Mouse (Mus musculus) neural tube, embryonic 13.5 days (tissue): Measurements from ENCODE around the gene Tnr. TPM values are rescaled to one million over a fixed set of nuclear protein-coding genes. Genes with fewer than 3 reads are reported as not detected.

ENCODE experiments used
- ATAC-seq: fragments of 200-750 bp; cut with Nextera tagmentation; 2 replicates; pipeline ENCODE4 v1.8.0; 2017; ENCODE audit warnings: low read depth, mild to moderate bottlenecking, moderate TSS enrichment, moderate library complexity
- H3K27ac ChIP-seq: fragments of 300-500 bp; sonication (generic); replicated peaks from 2 replicates; pipeline ENCODE4 v1.5.1; 2015; ENCODE audit warnings: moderate library complexity, mild to moderate bottlenecking, inconsistent platforms
- H3K27me3 ChIP-seq: fragments of 300-500 bp; sonication (generic); 2 replicates; pipeline ENCODE4 v1.6.1; 2015; ENCODE audit warnings: mild to moderate bottlenecking, inconsistent platforms
- H3K36me3 ChIP-seq: fragments of 300-500 bp; sonication (generic); 2 replicates; pipeline ENCODE4 v1.6.1; 2015; ENCODE audit warnings: mild to moderate bottlenecking, inconsistent platforms
- H3K4me1 ChIP-seq: fragments of 300-500 bp; sonication (generic); replicated peaks from 2 replicates; pipeline ENCODE4 v1.6.1; 2015; ENCODE audit warnings: inconsistent platforms
- H3K4me2 ChIP-seq: fragments of 300-500 bp; sonication (generic); 2 replicates; pipeline ENCODE4 v1.6.1; 2015; ENCODE audit warnings: inconsistent platforms, mild to moderate bottlenecking, moderate library complexity
- H3K4me3 ChIP-seq: fragments of 300-500 bp; sonication (generic); 2 replicates; pipeline ENCODE4 v1.5.1; 2015; ENCODE audit warnings: mild to moderate bottlenecking, inconsistent platforms
- H3K9ac ChIP-seq: fragments of 300-500 bp; sonication (generic); 2 replicates; pipeline ENCODE4 v1.6.1; 2015; ENCODE audit warnings: moderate library complexity, mild to moderate bottlenecking, inconsistent platforms
- H3K9me3 ChIP-seq: fragments of 300-500 bp; sonication (generic); 2 replicates; pipeline ENCODE4 v1.6.1; 2016; ENCODE audit warnings: inconsistent platforms
- WGBS: fragments of 180-500 bp; shearing (Covaris S2); methylation state at CpG from one replicate; pipeline ENCODE4 v1.1.7; 2015; 5-methylcytosine and 5-hydroxymethylcytosine counted together
- polyA plus RNA-seq: library from polyadenylated mRNA; unstranded; fragments of >200 nt; fragmentation: Nextera tagmentation; extraction: Ambion mirVana; gene quantifications from 2 replicates; pipeline ENCODE4 v1.2.1, GENCODE M21; 2015

Gene Tnr
- polyA plus RNA-seq, 1 experiment from 2014 or later = 2.4 TPM

- 35% methylated on average over 5 of the region's 5 CpGs for WGBS
These were observed 260.3 kb downstream of the Tnr start for GRCm38 (mm10) chr1:159783842-159784241.

DNA sequence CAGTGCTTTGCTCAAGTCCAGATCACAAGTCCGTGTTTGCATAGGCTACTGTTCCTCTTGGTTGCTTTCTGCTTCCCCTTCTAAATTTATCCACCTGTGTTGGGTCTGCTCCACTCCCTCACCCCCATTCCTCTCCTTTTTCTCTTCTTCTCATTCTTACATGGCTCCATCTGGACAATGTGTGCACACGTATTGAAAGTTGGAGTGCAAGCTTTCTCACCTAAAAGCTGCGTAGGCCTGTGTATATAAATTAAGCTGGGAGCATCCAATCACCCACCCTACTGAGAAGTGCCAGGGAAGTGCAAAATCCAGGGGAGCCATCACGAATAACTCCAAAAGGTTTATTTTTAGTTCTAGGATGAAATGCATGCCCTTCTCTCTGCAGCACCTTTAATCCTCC, 264.7 kb downstream of the Tnr start:
- ATAC-seq = no peak
- Histone ChIP-seq H3K27ac (no peak overlapping the region), H3K27me3 (no peaks in the 10 kb centered on the region), H3K4me3 (no peak overlapping the region), H3K4me2 (no peak overlapping the region), H3K9ac (no peak overlapping the region), H3K9me3 (no peaks in the 10 kb centered on the region), H3K4me1 (no peaks in the 10 kb centered on the region), H3K36me3 (no peaks in the 10 kb centered on the region)
- 88% methylated on average over 4 of the region's 4 CpGs for WGBS

More at GRCm38 (mm10) chr1:159783842-159784241, 260.3 kb downstream of the Tnr start:
- Histone ChIP-seq H3K4me2 (no peak overlapping the region), H3K9me3 (no peaks in the 10 kb centered on the region), H3K9ac (no peak overlapping the region), H3K36me3 (no peaks in the 10 kb centered on the region), H3K27ac (no peak overlapping the region), H3K4me1 (no peaks in the 10 kb centered on the region), H3K4me3 (no peak overlapping the region), H3K27me3 (no peaks in the 10 kb centered on the region)
- no peak; the same call in 1 of the 2 replicates for ATAC-seq

DNA sequence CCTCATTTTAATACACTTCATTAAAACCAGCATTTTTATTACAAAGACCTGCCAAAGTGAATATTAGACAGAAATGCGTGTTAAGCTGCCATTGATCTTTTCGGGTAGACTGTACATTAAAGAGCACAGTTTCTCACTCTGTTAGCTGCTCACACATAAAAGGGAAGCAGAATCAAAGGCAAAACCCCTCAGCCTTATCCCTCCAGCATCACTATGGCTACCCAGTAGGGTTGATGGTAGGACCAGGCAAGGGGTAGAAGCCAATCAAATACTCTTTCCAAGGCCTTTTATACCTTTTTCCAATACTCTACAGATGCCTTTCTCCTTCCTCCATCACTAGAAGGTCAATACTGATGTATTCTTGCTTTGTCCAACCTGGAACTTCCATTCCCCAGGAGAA, 269.0 kb downstream of the Tnr start:
- Histone ChIP-seq H3K27ac (no peak overlapping the region), H3K4me3 (no peak overlapping the region), H3K9me3 (no peaks in the 10 kb centered on the region), H3K9ac (no peak overlapping the region), H3K27me3 (no peaks in the 10 kb centered on the region), H3K4me2 (no peak overlapping the region), H3K4me1 (no peaks in the 10 kb centered on the region), H3K36me3 (no peaks in the 10 kb centered on the region)
- WGBS = 86% methylated on average over 2 of the region's 2 CpGs
- no peak for ATAC-seq

GRCm38 (mm10) chr1:159796021-159796420, 272.5 kb downstream of the Tnr start:
- Histone ChIP-seq H3K27ac (no peak overlapping the region), H3K4me1 (0 out of 2 replicates have a peak, but pooled peaks cover 2% of the 10 kb centered on the region), H3K36me3 (no peaks in the 10 kb centered on the region), H3K9me3 (no peaks in the 10 kb centered on the region), H3K4me2 (no peak overlapping the region), H3K27me3 (no peaks in the 10 kb centered on the region), H3K9ac (no peak overlapping the region), H3K4me3 (no peak overlapping the region)
- ATAC-seq = no peak
- WGBS = 80% methylated on average over 2 of the region's 2 CpGs

DNA sequence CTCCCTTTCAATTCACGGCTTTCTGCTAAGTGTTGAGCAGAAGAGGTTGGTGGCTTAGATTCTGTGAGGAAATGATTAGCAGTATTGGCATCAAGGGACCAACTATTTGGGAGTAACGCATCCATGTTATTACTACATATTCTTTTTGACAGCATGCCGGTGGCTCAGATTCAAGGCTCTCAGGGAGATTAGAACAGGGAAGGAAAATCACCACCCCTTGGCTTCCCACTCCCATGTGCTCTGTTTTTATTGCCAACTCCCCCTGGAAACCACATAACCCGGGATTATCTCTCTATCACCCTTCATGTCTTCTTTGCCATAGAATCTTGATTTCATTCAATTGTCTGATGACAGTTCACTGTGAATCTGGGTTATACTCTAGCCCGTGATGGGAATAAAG, 276.8 kb downstream of the Tnr start:
- Histone ChIP-seq H3K4me1 (peaks cover 9% of the 10 kb centered on the region), H3K9me3 (0 out of 2 replicates have a peak, but pooled peaks cover under 1% of the 10 kb centered on the region), H3K4me3 (no peak overlapping the region), H3K9ac (no peak overlapping the region), H3K36me3 (no peaks in the 10 kb centered on the region), H3K27me3 (no peaks in the 10 kb centered on the region), H3K4me2 (no peak overlapping the region), H3K27ac (no peak overlapping the region)
- ATAC-seq = no peak
- 77% methylated on average over 5 of the region's 5 CpGs for WGBS

GRCm38 (mm10) chr1:159801753-159802152, 278.2 kb downstream of the Tnr start:
- H3K4me1 ChIP-seq = peaks cover 9% of the 10 kb centered on the region
- 70% methylated on average over 4 of the region's 4 CpGs for WGBS
- H3K27me3 ChIP-seq = no peaks in the 10 kb centered on the region
- no peak overlapping the region for H3K4me2 ChIP-seq
- H3K9ac ChIP-seq = no peak overlapping the region
- no peak overlapping the region for H3K27ac ChIP-seq
- H3K9me3 ChIP-seq = 0 out of 2 replicates have a peak, but pooled peaks cover 6% of the 10 kb centered on the region
- H3K4me3 ChIP-seq = no peak overlapping the region
- H3K36me3 ChIP-seq = no peaks in the 10 kb centered on the region
- ATAC-seq = no peak

GRCm38 (mm10) chr1:159803711-159804110, 280.1 kb downstream of the Tnr start:
- peaks cover 9% of the 10 kb centered on the region for H3K4me1 ChIP-seq
- no peak overlapping the region for H3K9ac ChIP-seq
- no peak overlapping the region for H3K27ac ChIP-seq
- no peaks in the 10 kb centered on the region for H3K27me3 ChIP-seq
- H3K4me2 ChIP-seq = no peak overlapping the region
- no peaks in the 10 kb centered on the region for H3K36me3 ChIP-seq
- no peak overlapping the region for H3K4me3 ChIP-seq
- no peak for ATAC-seq
- 0 out of 2 replicates have a peak, but pooled peaks cover 6% of the 10 kb centered on the region for H3K9me3 ChIP-seq

DNA sequence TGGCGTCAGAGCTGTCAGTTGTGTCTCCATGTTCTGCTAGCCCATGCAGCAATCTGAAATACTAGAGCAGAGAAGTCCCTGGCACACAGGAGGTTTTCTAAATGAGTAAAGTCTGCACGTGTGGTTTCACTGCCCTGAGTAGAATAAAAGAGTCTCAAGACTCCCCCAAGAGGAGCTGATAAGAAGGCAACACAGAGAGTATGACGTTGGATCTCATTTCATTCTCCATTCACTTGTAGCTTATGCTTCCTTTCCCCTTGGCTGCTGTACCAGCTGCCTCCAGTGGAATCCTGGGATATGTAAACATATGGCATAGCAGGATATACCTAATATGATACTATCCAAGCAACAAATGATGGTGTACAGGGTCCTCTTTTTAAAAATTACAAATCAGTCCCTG, 285.9 kb downstream of the Tnr start:
- no peak for ATAC-seq
- H3K4me1 ChIP-seq = peaks cover 8% of the 10 kb centered on the region; the same call in 1 of the 2 replicates
- H3K9ac ChIP-seq = no peak overlapping the region
- no peaks in the 10 kb centered on the region for H3K27me3 ChIP-seq
- H3K4me3 ChIP-seq = no peak overlapping the region
- H3K4me2 ChIP-seq = no peak overlapping the region
- H3K36me3 ChIP-seq = no peaks in the 10 kb centered on the region
- 57% methylated on average over 3 of the region's 3 CpGs for WGBS
- H3K9me3 ChIP-seq = 0 out of 2 replicates have a peak, but pooled peaks cover 6% of the 10 kb centered on the region
- H3K27ac ChIP-seq = no peak overlapping the region

DNA sequence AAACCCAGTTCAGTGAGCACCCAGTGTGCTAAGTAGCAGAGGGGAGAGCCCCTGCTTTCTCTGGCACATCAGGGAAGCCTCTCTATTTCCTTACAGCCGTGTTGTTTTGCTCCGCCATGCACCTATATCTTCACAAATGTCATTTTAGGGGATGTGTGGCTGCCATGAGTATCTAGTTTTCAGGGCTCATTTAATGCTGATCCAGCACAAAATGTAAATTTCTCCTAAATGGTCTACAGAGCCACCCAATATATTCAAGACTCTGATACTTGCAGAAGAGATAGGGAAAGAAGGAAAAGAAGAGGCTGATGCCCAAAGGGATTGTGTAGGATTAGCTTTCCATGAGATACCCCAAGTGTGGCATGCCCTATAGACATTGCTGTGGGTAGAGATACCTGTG, 288.2 kb downstream of the Tnr start:
- 79% methylated on average over 2 of the region's 2 CpGs for WGBS
- Histone ChIP-seq H3K4me3 (no peak overlapping the region), H3K9ac (no peak overlapping the region), H3K27me3 (no peaks in the 10 kb centered on the region), H3K4me2 (no peak overlapping the region), H3K27ac (no peak overlapping the region), H3K36me3 (no peaks in the 10 kb centered on the region), H3K9me3 (no peaks in the 10 kb centered on the region), H3K4me1 (peaks cover 15% of the 10 kb centered on the region)
- ATAC-seq = no peak

DNA sequence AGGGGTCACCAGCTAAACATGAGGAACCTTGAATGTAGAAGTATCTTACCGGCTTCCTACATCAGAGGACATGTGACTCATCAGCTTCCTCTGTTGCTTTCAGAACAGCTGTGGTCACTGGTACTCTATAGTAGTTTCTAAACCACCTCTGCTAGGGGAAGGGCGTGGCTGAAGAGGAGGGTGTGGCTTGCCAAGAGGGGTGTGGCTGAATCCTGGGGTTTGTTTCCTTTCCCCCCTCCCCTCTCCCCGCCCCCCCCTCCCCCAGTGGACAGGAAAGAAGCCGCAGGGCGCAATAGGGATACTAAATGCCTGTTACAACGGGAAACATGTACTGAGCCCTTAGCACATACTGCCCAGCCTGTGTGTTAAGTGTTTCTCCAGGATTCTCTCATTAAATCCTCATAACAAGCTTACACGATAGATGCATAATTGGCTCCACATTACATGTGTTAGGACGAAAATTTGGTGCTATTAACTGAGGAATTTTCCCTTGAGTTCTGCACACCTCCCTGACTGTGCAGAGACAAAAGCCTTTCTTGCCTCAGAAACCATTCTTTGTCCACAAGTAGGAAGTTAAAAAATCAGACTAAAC, 289.3 kb downstream of the Tnr start:
- 0 out of 2 replicates have a peak, but pooled peaks have one; percentile 32 for ATAC-seq
- 0 out of 2 replicates have a peak overlapping the region, but pooled peaks have one; percentile 20 for H3K4me2 ChIP-seq
- WGBS = 9% methylated on average over 8 of the region's 8 CpGs

DNA sequence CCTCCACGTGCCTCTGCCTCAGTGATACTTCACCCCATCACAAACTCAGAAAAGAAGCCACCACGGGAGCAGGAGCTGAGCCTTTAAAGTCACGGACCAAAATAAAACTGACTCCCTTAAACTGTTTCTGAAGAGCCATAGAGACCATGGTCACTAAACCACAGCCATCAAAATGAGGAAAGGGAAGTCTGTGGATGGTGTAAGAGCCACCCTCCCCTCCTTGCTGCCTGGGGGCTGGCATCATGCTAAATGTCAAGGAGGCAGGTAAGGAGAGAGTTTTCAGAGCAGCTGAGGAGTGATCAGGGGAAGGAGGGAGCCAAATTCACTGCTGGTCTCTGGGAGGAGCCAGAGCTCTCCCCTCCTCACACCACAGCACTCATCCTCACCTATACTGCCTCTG, 290.8 kb downstream of the Tnr start:
- Histone ChIP-seq H3K9ac (no peak overlapping the region), H3K27ac (no peak overlapping the region), H3K27me3 (no peaks in the 10 kb centered on the region), H3K4me3 (no peak overlapping the region), H3K9me3 (no peaks in the 10 kb centered on the region), H3K4me1 (peaks cover 24% of the 10 kb centered on the region), H3K4me2 (no peak overlapping the region), H3K36me3 (no peaks in the 10 kb centered on the region)
- 49% methylated on average over 3 of the region's 3 CpGs for WGBS
- ATAC-seq = no peak

More for the DNA sequence above, 289.3 kb downstream of the Tnr start:
- Histone ChIP-seq H3K4me1 (peaks cover 19% of the 10 kb centered on the region), H3K36me3 (no peaks in the 10 kb centered on the region), H3K9ac (no peak overlapping the region), H3K27ac (no peak overlapping the region), H3K4me3 (no peak overlapping the region), H3K27me3 (no peaks in the 10 kb centered on the region), H3K9me3 (no peaks in the 10 kb centered on the region)

GRCm38 (mm10) chr1:159816614-159817371, 293.2 kb downstream of the Tnr start:
- no peaks in the 10 kb centered on the region for H3K36me3 ChIP-seq
- H3K4me1 ChIP-seq = peaks cover 27% of the 10 kb centered on the region
- H3K27me3 ChIP-seq = no peaks in the 10 kb centered on the region
- no peak overlapping the region for H3K27ac ChIP-seq
- no peak overlapping the region for H3K4me2 ChIP-seq
- ATAC-seq = no peak
- H3K9me3 ChIP-seq = no peaks in the 10 kb centered on the region
- no peak overlapping the region for H3K9ac ChIP-seq
- 53% methylated on average over 8 of the region's 8 CpGs for WGBS
- no peak overlapping the region for H3K4me3 ChIP-seq
